Mouse (Mus musculus) midbrain, embryonic 12.5 days (tissue): Measurements from ENCODE around the gene Cacul1. TPM values are rescaled to one million over a fixed set of nuclear protein-coding genes. Genes with fewer than 3 reads are reported as not detected.
A peak's percentile ranks its signal among the peaks of the same experiment; 100 is the strongest.

Experiments
- ATAC-seq: fragments of 200-750 bp; cut with Nextera tagmentation; 2 replicates; pipeline ENCODE4 v1.8.0; 2017; ENCODE audit warnings: low read depth, moderate TSS enrichment, moderate library complexity; ENCODE audit not compliant: low FRiP score
- H3K27ac ChIP-seq: fragments of 300-500 bp; sonication (generic); replicated peaks from 2 replicates; pipeline ENCODE4 v1.5.1; 2016; ENCODE audit warnings: mild to moderate bottlenecking
- H3K27me3 ChIP-seq: fragments of 300-500 bp; sonication (generic); 2 replicates; pipeline ENCODE4 v1.6.1; 2016; ENCODE audit warnings: mild to moderate bottlenecking
- H3K36me3 ChIP-seq: fragments of 300-500 bp; sonication (generic); 2 replicates; pipeline ENCODE4 v1.6.1; 2016
- H3K4me1 ChIP-seq: fragments of 300-500 bp; sonication (generic); 2 replicates; pipeline ENCODE4 v1.6.1; 2016
- H3K4me2 ChIP-seq: fragments of 300-500 bp; sonication (generic); replicated peaks from 2 replicates; pipeline ENCODE4 v1.6.1; 2016; ENCODE audit warnings: mild to moderate bottlenecking, moderate library complexity
- H3K4me3 ChIP-seq: fragments of 300-500 bp; sonication (generic); 2 replicates; pipeline ENCODE4 v1.5.1; 2016; ENCODE audit warnings: mild to moderate bottlenecking
- H3K9ac ChIP-seq: fragments of 300-500 bp; sonication (generic); replicated peaks from 2 replicates; pipeline ENCODE4 v1.6.1; 2016; ENCODE audit warnings: mild to moderate bottlenecking, moderate library complexity
- H3K9me3 ChIP-seq: fragments of 300-500 bp; sonication (generic); 2 replicates; pipeline ENCODE4 v1.6.1; 2016; ENCODE audit warnings: mild to moderate bottlenecking
- WGBS: fragments of 180-500 bp; shearing (Covaris S2); methylation state at CpG from one replicate; pipeline ENCODE4 v1.1.7; 2016; 5-methylcytosine and 5-hydroxymethylcytosine counted together
- polyA plus RNA-seq: library from polyadenylated mRNA; unstranded; fragments of >200 nt; fragmentation: Nextera tagmentation; extraction: Ambion mirVana; gene quantifications from 2 replicates; pipeline ENCODE4 v1.2.1, GENCODE M21; 2016

The Cacul1 gene
- polyA plus RNA-seq, 1 experiment from 2014 or later = 34.8 TPM

DNA sequence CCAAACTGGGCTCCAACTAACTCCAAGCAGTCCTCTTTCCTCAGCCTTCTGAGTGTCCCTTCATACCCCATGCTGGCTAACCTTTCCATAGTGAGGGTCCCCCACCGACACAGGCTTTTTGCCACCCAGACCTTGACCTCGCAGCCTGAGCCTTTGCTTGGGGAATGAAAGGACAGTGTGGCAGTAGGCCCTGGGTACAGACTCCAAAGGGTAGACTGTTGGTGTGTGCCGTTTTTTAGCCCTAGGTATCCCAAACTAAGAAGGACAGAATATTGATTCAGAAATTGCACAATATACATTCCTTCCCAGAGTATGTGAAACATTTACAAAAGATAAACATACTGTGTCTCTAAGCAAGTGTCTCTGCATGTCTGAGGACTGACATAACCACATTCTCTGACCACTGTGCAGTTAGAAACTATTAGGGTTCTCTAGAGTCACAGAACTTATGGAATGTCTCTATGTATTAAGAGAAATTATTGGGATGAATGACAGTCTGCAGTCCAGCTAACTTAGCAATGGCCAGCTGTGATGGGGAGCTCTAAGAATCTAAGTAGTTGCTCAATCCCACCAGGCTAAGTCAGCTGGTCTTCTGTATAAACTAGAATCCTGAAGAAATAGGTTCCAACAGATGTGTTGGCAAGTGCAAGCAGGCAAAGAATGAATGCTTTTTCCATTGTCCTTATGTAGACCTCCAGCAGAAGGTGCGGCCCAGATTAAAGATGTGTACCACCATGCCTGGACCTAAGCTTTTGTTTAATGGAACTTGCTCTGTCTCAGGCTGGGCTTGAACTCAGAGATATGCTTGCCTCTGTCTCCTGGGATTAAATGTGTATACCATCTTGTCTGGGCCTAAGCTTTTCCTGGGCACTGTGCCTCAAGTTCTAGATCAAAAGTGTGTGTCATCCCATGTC, 809 bp upstream of the Cacul1 start:
- 40% methylated on average over 4 of the region's 4 CpGs for WGBS
- Histone ChIP-seq H3K4me1 (peaks cover 18% of the 10 kb centered on the region), H3K27me3 (no peaks in the 10 kb centered on the region), H3K4me2 (peak overlapping the region; percentile 87), H3K9ac (peak overlapping the region; percentile 43; the same call in 1 of the 2 replicates), H3K27ac (peak overlapping the region; percentile 92; the same call in 1 of the 2 replicates), H3K36me3 (no peaks in the 10 kb centered on the region), H3K4me3 (peak overlapping the region; percentile 98), H3K9me3 (no peaks in the 10 kb centered on the region)
- peak; percentile 58 for ATAC-seq

DNA sequence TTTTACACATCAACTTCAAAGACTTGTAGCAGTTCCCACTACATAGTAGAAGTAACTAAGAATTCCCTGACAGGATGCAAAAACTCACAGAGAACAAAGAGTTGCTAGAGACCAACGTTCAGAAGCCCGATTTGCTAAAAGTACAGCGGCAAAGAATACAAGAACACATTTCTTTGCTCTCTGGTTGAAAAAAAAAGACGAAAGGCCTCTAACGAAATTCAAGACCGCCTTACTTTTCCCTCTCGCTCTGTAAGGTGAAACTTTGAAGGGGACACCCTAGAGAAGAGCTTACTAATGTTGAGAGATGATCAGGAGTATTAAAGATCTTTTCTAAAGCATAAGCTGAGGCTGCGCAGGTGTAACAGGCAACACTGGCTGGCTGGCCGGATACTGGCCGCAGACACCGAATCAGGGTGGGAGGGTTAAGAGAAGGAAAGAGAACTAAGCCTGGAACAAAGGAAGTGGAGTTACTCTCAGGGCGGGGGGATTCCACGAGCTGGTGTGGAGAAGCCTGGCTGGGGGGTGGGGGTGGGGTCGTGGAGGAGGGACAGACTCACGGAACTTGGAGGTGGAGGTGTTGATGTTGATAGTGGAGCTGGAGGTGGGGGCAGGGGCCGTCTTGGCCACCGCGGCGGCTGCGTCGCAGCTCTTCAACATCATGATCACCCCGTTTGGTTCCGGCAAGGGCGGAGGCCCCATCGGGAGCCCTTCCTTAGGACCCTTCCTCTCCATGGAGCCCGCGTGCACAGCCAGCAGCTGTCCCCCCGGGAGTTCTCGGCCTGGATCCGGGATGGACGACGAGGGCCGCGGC, 849 bp downstream of the Cacul1 start:
- ATAC-seq = peak; percentile 55
- Histone ChIP-seq H3K9ac (peak overlapping the region; percentile 94), H3K36me3 (no peaks in the 10 kb centered on the region; the same call in 1 of the 2 replicates), H3K27ac (peak overlapping the region; percentile 92), H3K27me3 (no peaks in the 10 kb centered on the region), H3K4me3 (peak overlapping the region; percentile 98), H3K9me3 (no peaks in the 10 kb centered on the region), H3K4me2 (peak overlapping the region; percentile 87), H3K4me1 (peaks cover 22% of the 10 kb centered on the region)
- WGBS = under 1% methylated on average over 27 of the region's 34 CpGs

DNA sequence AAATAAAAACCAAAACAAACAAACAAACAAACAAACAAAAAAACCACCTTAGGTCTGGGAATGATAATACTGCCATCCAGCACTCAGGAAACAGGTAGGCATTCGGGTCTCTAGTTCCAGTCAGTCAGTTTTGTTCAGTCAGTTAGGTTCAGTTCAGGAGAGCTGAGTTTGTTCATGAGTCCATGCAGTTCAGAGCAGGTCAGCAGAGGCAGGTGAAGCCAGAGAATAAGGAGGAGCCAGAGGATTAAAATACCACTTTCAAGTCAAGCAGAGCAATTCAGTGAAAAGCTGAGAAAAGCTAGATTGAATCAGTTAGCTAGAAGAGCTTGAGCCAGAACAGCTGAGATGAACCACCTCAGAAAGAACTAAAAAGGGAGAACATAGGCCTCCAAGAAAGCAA, 4.1 kb downstream of the Cacul1 start:
- H3K4me2 ChIP-seq = peak overlapping the region; percentile 21; the same call in 1 of the 2 replicates
- ATAC-seq = no peak
- WGBS = 97% methylated on average over 1 of the region's 1 CpGs

GRCm38 (mm10) chr19:60560497-60560896, 20.3 kb downstream of the Cacul1 start:
- no peak overlapping the region for H3K4me3 ChIP-seq
- H3K36me3 ChIP-seq = 0 out of 2 replicates have a peak, but pooled peaks cover 7% of the 10 kb centered on the region
- no peak overlapping the region for H3K27ac ChIP-seq
- H3K4me2 ChIP-seq = no peak overlapping the region
- H3K4me1 ChIP-seq = no peaks in the 10 kb centered on the region
- H3K9me3 ChIP-seq = no peaks in the 10 kb centered on the region
- no peak overlapping the region for H3K9ac ChIP-seq
- H3K27me3 ChIP-seq = no peaks in the 10 kb centered on the region
- no peak for ATAC-seq

More for the DNA sequence above, 4.1 kb downstream of the Cacul1 start:
- H3K4me1 ChIP-seq = peaks cover 22% of the 10 kb centered on the region
- H3K9me3 ChIP-seq = no peaks in the 10 kb centered on the region
- H3K9ac ChIP-seq = no peak overlapping the region
- H3K27ac ChIP-seq = no peak overlapping the region
- H3K27me3 ChIP-seq = no peaks in the 10 kb centered on the region
- H3K4me3 ChIP-seq = no peak overlapping the region
- peaks cover 8% of the 10 kb centered on the region for H3K36me3 ChIP-seq

GRCm38 (mm10) chr19:60554866-60555438, 25.9 kb downstream of the Cacul1 start:
- ATAC-seq = no peak
- no peak overlapping the region for H3K27ac ChIP-seq
- no peaks in the 10 kb centered on the region for H3K4me1 ChIP-seq
- H3K27me3 ChIP-seq = no peaks in the 10 kb centered on the region
- H3K4me3 ChIP-seq = no peak overlapping the region
- no peak overlapping the region for H3K9ac ChIP-seq
- H3K36me3 ChIP-seq = peaks cover 5% of the 10 kb centered on the region; the same call in 1 of the 2 replicates
- WGBS = 96% methylated on average over 4 of the region's 4 CpGs
- no peak overlapping the region for H3K4me2 ChIP-seq
- no peaks in the 10 kb centered on the region for H3K9me3 ChIP-seq

DNA sequence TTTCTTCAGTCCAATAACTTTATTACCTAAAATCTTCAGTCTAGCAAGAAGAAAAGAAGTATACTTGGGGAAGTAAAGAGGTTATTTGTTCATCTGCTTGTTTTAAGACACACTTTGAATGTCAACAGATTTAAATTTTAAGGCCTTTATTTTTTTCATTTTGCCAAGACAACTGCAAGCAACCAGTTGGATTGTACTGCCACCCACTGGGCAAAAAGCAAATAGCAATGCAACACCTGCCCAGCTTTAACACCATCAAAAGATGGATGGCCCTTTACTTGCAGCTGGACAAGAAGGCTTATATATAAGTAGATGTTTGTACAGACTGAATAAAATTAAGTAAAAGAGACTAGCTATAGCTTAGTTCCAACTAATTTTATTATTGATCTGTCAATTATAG, 27.3 kb downstream of the Cacul1 start:
- H3K36me3 ChIP-seq = peaks cover 5% of the 10 kb centered on the region; the same call in 1 of the 2 replicates
- no peak for ATAC-seq
- H3K9ac ChIP-seq = no peak overlapping the region
- H3K27me3 ChIP-seq = no peaks in the 10 kb centered on the region
- no peaks in the 10 kb centered on the region for H3K4me1 ChIP-seq
- no peak overlapping the region for H3K27ac ChIP-seq
- H3K4me2 ChIP-seq = no peak overlapping the region
- H3K9me3 ChIP-seq = no peaks in the 10 kb centered on the region
- H3K4me3 ChIP-seq = no peak overlapping the region

DNA sequence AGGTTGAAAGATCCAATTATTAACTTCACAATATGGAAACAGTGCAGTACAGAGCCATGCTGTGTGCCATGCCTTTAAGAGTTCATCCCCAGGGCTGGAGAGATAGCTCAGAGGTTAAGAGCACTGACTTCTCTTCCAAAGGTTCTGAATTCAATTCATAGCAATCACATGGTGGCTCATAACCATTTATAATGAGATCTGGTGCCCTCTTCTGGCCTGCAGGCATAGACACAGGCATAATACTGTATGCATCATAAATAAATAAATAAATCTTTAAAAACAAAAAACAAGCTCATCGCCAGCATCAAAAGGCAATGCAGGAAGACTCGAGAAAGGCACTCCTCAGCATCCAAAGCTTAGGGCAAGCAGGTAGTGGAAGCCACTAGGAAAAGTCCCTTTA, 37.5 kb downstream of the Cacul1 start:
- WGBS = 83% methylated on average over 2 of the region's 2 CpGs
- Histone ChIP-seq H3K9ac (no peak overlapping the region), H3K4me1 (no peaks in the 10 kb centered on the region), H3K4me2 (no peak overlapping the region), H3K36me3 (peaks cover 29% of the 10 kb centered on the region), H3K27me3 (no peaks in the 10 kb centered on the region), H3K27ac (no peak overlapping the region), H3K4me3 (no peak overlapping the region), H3K9me3 (no peaks in the 10 kb centered on the region)
- ATAC-seq = no peak

- no peaks in the 10 kb centered on the region for H3K4me1 ChIP-seq
- no peaks in the 10 kb centered on the region for H3K9me3 ChIP-seq
- no peak overlapping the region for H3K4me3 ChIP-seq
- no peak overlapping the region for H3K4me2 ChIP-seq
- no peak overlapping the region for H3K9ac ChIP-seq
- no peak for ATAC-seq
- 97% methylated on average over 2 of the region's 2 CpGs for WGBS
- no peaks in the 10 kb centered on the region for H3K27me3 ChIP-seq
- no peak overlapping the region for H3K27ac ChIP-seq
- peaks cover 29% of the 10 kb centered on the region for H3K36me3 ChIP-seq
Measured at GRCm38 (mm10) chr19:60531897-60532296, 48.9 kb downstream of the Cacul1 start.

DNA sequence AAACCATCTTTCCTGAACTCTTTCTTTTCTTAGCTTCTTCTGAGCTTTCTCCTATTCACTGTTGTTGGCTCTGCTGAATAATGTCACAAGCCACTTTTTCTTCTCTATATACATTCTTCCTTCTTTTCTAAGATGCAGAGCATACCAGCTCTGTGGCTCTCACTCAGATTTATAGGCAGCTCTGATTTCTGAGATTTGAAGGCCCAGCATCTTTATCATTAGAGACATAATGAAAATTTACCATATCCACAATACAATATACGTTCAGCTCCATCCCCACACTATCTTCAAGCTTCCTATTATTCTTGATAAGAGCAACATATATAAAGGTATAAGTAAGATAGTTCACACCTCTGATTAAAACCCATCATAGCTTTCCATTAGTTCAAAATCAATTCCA, 50.7 kb downstream of the Cacul1 start:
- no peaks in the 10 kb centered on the region for H3K27me3 ChIP-seq
- no peak overlapping the region for H3K4me3 ChIP-seq
- H3K4me2 ChIP-seq = no peak overlapping the region
- no peak overlapping the region for H3K9ac ChIP-seq
- H3K9me3 ChIP-seq = no peaks in the 10 kb centered on the region
- no peak for ATAC-seq
- no peak overlapping the region for H3K27ac ChIP-seq
- WGBS = 93% methylated on average over 1 of the region's 1 CpGs
- H3K4me1 ChIP-seq = no peaks in the 10 kb centered on the region
- H3K36me3 ChIP-seq = peaks cover 28% of the 10 kb centered on the region

GRCm38 (mm10) chr19:60529302-60529701, 51.5 kb downstream of the Cacul1 start:
- Histone ChIP-seq H3K4me3 (no peak overlapping the region), H3K9me3 (no peaks in the 10 kb centered on the region), H3K9ac (no peak overlapping the region), H3K27me3 (no peaks in the 10 kb centered on the region), H3K36me3 (peaks cover 30% of the 10 kb centered on the region), H3K4me2 (no peak overlapping the region), H3K4me1 (no peaks in the 10 kb centered on the region), H3K27ac (no peak overlapping the region)
- no peak for ATAC-seq
- WGBS = 86% methylated on average over 1 of the region's 1 CpGs

GRCm38 (mm10) chr19:60528602-60529001, 52.2 kb downstream of the Cacul1 start:
- Histone ChIP-seq H3K4me2 (no peak overlapping the region), H3K27me3 (no peaks in the 10 kb centered on the region), H3K4me3 (no peak overlapping the region), H3K27ac (no peak overlapping the region), H3K4me1 (no peaks in the 10 kb centered on the region), H3K9ac (no peak overlapping the region), H3K9me3 (no peaks in the 10 kb centered on the region), H3K36me3 (peaks cover 28% of the 10 kb centered on the region)
- ATAC-seq = no peak
- 94% methylated on average over 3 of the region's 3 CpGs for WGBS

GRCm38 (mm10) chr19:60526876-60527275, 53.9 kb downstream of the Cacul1 start:
- H3K9ac ChIP-seq = no peak overlapping the region
- no peak overlapping the region for H3K27ac ChIP-seq
- H3K4me2 ChIP-seq = no peak overlapping the region
- no peak overlapping the region for H3K4me3 ChIP-seq
- 91% methylated on average over 4 of the region's 4 CpGs for WGBS
- ATAC-seq = no peak
- H3K36me3 ChIP-seq = peaks cover 25% of the 10 kb centered on the region
- H3K27me3 ChIP-seq = no peaks in the 10 kb centered on the region
- no peaks in the 10 kb centered on the region for H3K9me3 ChIP-seq
- H3K4me1 ChIP-seq = no peaks in the 10 kb centered on the region
